Mouse (Mus musculus) C2C12 (cell line): ENCODE measurements around the gene Arhgap21. TPM values are rescaled to one million over a fixed set of nuclear protein-coding genes. Genes with fewer than 3 reads are reported as not detected.
A peak's percentile ranks its signal among the peaks of the same experiment; 100 is the strongest.

Experiments used
- H3K27me3 ChIP-seq: one replicate; pipeline ENCODE4 v1.6.1; 2011; ENCODE audit not compliant: control insufficient read depth, insufficient read depth, insufficient read length
- H3K36me3 ChIP-seq: one replicate; pipeline ENCODE4 v1.6.1; 2011; ENCODE audit not compliant: control insufficient read depth, insufficient read depth
- H3K4me3 ChIP-seq: one replicate; pipeline ENCODE4 v1.5.1; 2011; ENCODE audit warnings: mild to moderate bottlenecking, control low read depth; ENCODE audit not compliant: poor library complexity, insufficient read depth, severe bottlenecking
- H3K79me2 ChIP-seq: one replicate; pipeline ENCODE4 v1.6.1; 2011; ENCODE audit not compliant: control insufficient read depth, insufficient read depth
- H3K79me3 ChIP-seq: one replicate; pipeline ENCODE4 v1.6.1; 2011; ENCODE audit warnings: low read depth, control low read depth
- H3ac ChIP-seq: one replicate; pipeline ENCODE3; 2011; ENCODE audit warnings: low read depth; ENCODE audit not compliant: control insufficient read depth, insufficient read length
- CEBPB ChIP-seq: IDR thresholded peaks from one replicate; pipeline ENCODE4 v1.6.1; 2011; ENCODE audit warnings: low read depth, mild to moderate bottlenecking, control low read depth, moderate library complexity
- CTCF ChIP-seq: IDR thresholded peaks from one replicate; pipeline ENCODE4 v1.5.1; 2011; ENCODE audit not compliant: control insufficient read depth, insufficient read depth, insufficient read length
- FOSL1 ChIP-seq: IDR thresholded peaks from one replicate; pipeline ENCODE4 v1.8.0; 2011; ENCODE audit warnings: mild to moderate bottlenecking, low read length; ENCODE audit not compliant: poor library complexity, insufficient read depth, severe bottlenecking
- MAX ChIP-seq: IDR thresholded peaks from one replicate; pipeline ENCODE4 v1.6.1; 2011; ENCODE audit warnings: mild to moderate bottlenecking, control low read depth
- MYOD1 ChIP-seq: IDR thresholded peaks from one replicate; pipeline ENCODE4 v1.6.1; 2011; ENCODE audit warnings: low read depth; ENCODE audit not compliant: control insufficient read depth, insufficient read length
- MYOG ChIP-seq: IDR thresholded peaks from one replicate; pipeline ENCODE4 v1.6.1; 2011; ENCODE audit not compliant: control insufficient read depth, insufficient read length; ENCODE audit errors: extremely low read depth
- USF1 ChIP-seq: IDR thresholded peaks from one replicate; pipeline ENCODE4 v1.6.1; 2011; ENCODE audit warnings: low read depth, mild to moderate bottlenecking, control low read depth, moderate library complexity
- polyA plus RNA-seq: library from polyadenylated mRNA; unstranded; fragments of >200 nt; fragmentation: generic; extraction: Trizol; gene quantifications from one replicate; pipeline ENCODE4 v1.2.1, GENCODE M21; 2012; ENCODE audit warnings: missing spikeins

Gene Arhgap21
- polyA plus RNA-seq, 1 experiment = 15.9 TPM

- TF ChIP-seq CEBPB (no peak), MAX (peak; percentile 31), FOSL1 (no peak)
- H3K79me2 ChIP-seq = peaks cover 40% of the 10 kb centered on the region
- peak overlapping the region; percentile 69 for H3K4me3 ChIP-seq
- peaks cover 9% of the 10 kb centered on the region for H3K36me3 ChIP-seq
- peak overlapping the region; percentile 96 for H3ac ChIP-seq
- H3K27me3 ChIP-seq = no peaks in the 10 kb centered on the region
- H3K79me3 ChIP-seq = peaks cover 35% of the 10 kb centered on the region
Observed at GRCm38 (mm10) chr2:20969201-20970200, 820 bp upstream of the Arhgap21 start.

GRCm38 (mm10) chr2:20967646-20968351 is 882 bp downstream of the Arhgap21 start:
- H3K79me2 ChIP-seq = peaks cover 57% of the 10 kb centered on the region
- peak overlapping the region; percentile 69 for H3K4me3 ChIP-seq
- TF ChIP-seq FOSL1 (no peak), MYOD1 (no peak), MYOG (no peak), MAX (no peak), CEBPB (no peak), USF1 (no peak), CTCF (no peak)
- H3ac ChIP-seq = peak overlapping the region; percentile 96
- peaks cover 51% of the 10 kb centered on the region for H3K79me3 ChIP-seq
- H3K36me3 ChIP-seq = peaks cover 11% of the 10 kb centered on the region
- no peaks in the 10 kb centered on the region for H3K27me3 ChIP-seq

- peak overlapping the region; percentile 96 for H3ac ChIP-seq
- H3K36me3 ChIP-seq = peaks cover 11% of the 10 kb centered on the region
- peaks cover 64% of the 10 kb centered on the region for H3K79me2 ChIP-seq
- TF ChIP-seq FOSL1 = no peak
- no peak for TF ChIP-seq USF1
- TF ChIP-seq MYOG = no peak
- TF ChIP-seq MAX = no peak
- TF ChIP-seq CTCF = no peak
- no peak for TF ChIP-seq MYOD1
- TF ChIP-seq CEBPB = no peak
- H3K4me3 ChIP-seq = peak overlapping the region; percentile 69
- no peaks in the 10 kb centered on the region for H3K27me3 ChIP-seq
- peaks cover 58% of the 10 kb centered on the region for H3K79me3 ChIP-seq
Observed at GRCm38 (mm10) chr2:20967101-20967645, 1.5 kb downstream of the Arhgap21 start.

GRCm38 (mm10) chr2:20966176-20967100 is 2.2 kb downstream of the Arhgap21 start:
- H3ac ChIP-seq = peak overlapping the region; percentile 44
- peaks cover 64% of the 10 kb centered on the region for H3K79me3 ChIP-seq
- TF ChIP-seq MYOG (no peak), USF1 (no peak), FOSL1 (no peak), CEBPB (no peak), MAX (no peak), MYOD1 (no peak), CTCF (no peak)
- peak overlapping the region; percentile 69 for H3K4me3 ChIP-seq
- H3K27me3 ChIP-seq = no peaks in the 10 kb centered on the region
- peaks cover 11% of the 10 kb centered on the region for H3K36me3 ChIP-seq
- peaks cover 71% of the 10 kb centered on the region for H3K79me2 ChIP-seq

GRCm38 (mm10) chr2:20965361-20965760 is 3.3 kb downstream of the Arhgap21 start:
- H3K79me2 ChIP-seq = peaks cover 82% of the 10 kb centered on the region
- H3K36me3 ChIP-seq = peaks cover 11% of the 10 kb centered on the region
- TF ChIP-seq MAX (no peak), CTCF (no peak), MYOG (no peak), FOSL1 (no peak), CEBPB (no peak), MYOD1 (no peak)
- no peak overlapping the region for H3ac ChIP-seq
- peaks cover 75% of the 10 kb centered on the region for H3K79me3 ChIP-seq
- no peak overlapping the region for H3K4me3 ChIP-seq
- H3K27me3 ChIP-seq = no peaks in the 10 kb centered on the region
